Mouse (Mus musculus) lung, postnatal 0 days (tissue): ENCODE results near the gene Clec12b. TPM values are rescaled to one million over a fixed set of nuclear protein-coding genes. Genes with fewer than 3 reads are reported as not detected.

Experiments used
- ATAC-seq: fragments of 200-750 bp; cut with Nextera tagmentation; 2 replicates; pipeline ENCODE4 v1.8.0; 2017; ENCODE audit warnings: moderate library complexity
- DNase-seq: peaks from one replicate; pipeline ENCODE4 v3.0.0-alpha.2; 2016; ENCODE audit warnings: low spot score
- H3K27ac ChIP-seq: fragments of 300-500 bp; sonication (generic); 2 replicates; pipeline ENCODE4 v1.5.1; 2014; ENCODE audit warnings: antibody characterized with exemption, mild to moderate bottlenecking, low read length, mixed read lengths
- H3K27me3 ChIP-seq: fragments of 300-500 bp; sonication (generic); replicated peaks from 2 replicates; pipeline ENCODE4 v1.6.1; 2014; ENCODE audit warnings: low read length, mixed read lengths; ENCODE audit not compliant: insufficient read depth
- H3K36me3 ChIP-seq: fragments of 300-500 bp; sonication (generic); 2 replicates; pipeline ENCODE4 v1.6.1; 2014; ENCODE audit warnings: low read length, mixed read lengths; ENCODE audit not compliant: insufficient read depth
- H3K4me1 ChIP-seq: fragments of 300-500 bp; sonication (generic); 2 replicates; pipeline ENCODE4 v1.6.1; 2014; ENCODE audit warnings: antibody characterized with exemption, low read depth, low read length, mixed read lengths; ENCODE audit not compliant: insufficient read depth
- H3K4me2 ChIP-seq: fragments of 300-500 bp; sonication (generic); replicated peaks from 2 replicates; pipeline ENCODE4 v1.6.1; 2014; ENCODE audit warnings: low read depth, mild to moderate bottlenecking, low read length, moderate library complexity, mixed read lengths
- H3K4me3 ChIP-seq: fragments of 300-500 bp; sonication (generic); 2 replicates; pipeline ENCODE4 v1.5.1; 2014; ENCODE audit warnings: low read depth, low read length
- H3K9ac ChIP-seq: fragments of 300-500 bp; sonication (generic); replicated peaks from 2 replicates; pipeline ENCODE4 v1.6.1; 2014; ENCODE audit warnings: low read depth, mild to moderate bottlenecking
- H3K9me3 ChIP-seq: fragments of 300-500 bp; sonication (generic); 2 replicates; pipeline ENCODE4 v1.6.1; 2016; ENCODE audit warnings: low read length, mixed read lengths
- CTCF ChIP-seq: IDR thresholded peaks from 2 replicates; pipeline ENCODE4 v1.5.1; 2016; ENCODE audit warnings: antibody characterized with exemption, mild to moderate bottlenecking
- EP300 ChIP-seq: IDR thresholded peaks from 2 replicates; pipeline ENCODE4 v1.6.1; 2016; ENCODE audit warnings: antibody characterized with exemption, mild to moderate bottlenecking, control low read depth
- WGBS: fragments of 180-500 bp; shearing (Covaris S2); extraction: QIAGEN DNeasy Blood & Tissue Kit; methylation state at CpG from one replicate; pipeline ENCODE4 v1.1.7; 2014; 5-methylcytosine and 5-hydroxymethylcytosine counted together
- polyA plus RNA-seq: library from polyadenylated mRNA; unstranded; fragments of >200 nt; fragmentation: Nextera tagmentation; extraction: Ambion mirVana; gene quantifications from 2 replicates; pipeline ENCODE4 v1.2.1, GENCODE M21; 2015

Gene Clec12b
- polyA plus RNA-seq, 1 experiment from 2014 or later, result 1.2 TPM

DNA sequence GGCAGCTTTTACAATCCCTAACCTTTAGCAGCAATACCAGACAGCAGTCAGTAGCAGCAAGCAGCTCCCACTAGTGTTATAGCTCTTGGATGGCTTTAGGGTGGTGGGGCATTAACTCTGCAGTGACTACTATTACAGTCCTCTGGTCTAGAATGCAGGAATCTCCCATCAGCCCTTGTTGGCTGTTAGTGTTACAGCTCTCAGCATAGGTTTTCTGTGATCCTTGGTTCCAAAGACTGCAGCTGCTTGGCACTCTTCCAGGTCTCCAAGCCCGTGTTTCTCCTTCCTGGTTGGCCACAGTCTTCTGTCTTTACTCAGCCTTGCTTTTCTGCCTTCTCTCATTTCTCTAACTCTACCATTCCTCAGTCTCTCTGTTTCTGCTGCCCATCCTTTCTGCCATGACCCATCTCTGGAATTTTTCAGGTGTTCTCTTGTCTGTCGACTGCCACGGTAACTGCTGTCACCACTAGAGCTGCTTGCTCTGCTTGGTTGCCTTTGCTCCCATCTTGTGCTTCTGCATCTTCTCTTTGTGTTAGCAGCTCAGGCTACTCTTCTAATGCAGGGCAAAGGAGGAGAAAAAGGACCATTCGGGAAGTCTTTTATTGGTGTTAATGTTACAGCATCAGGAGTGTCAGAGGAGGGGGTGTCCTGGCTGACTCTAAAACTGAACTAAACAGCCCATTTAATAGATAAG is 37.5 kb upstream of the Clec12b start:
- ATAC-seq (no peak), DNase-seq (no peak)
- H3K27ac ChIP-seq, result no peak overlapping the region
- H3K9me3 ChIP-seq, result no peaks in the 10 kb centered on the region
- no peak overlapping the region for H3K9ac ChIP-seq
- 50% methylated on average over 4 of the region's 4 CpGs for WGBS
- H3K4me2 ChIP-seq, result no peak overlapping the region
- no peak overlapping the region for H3K4me3 ChIP-seq
- no peaks in the 10 kb centered on the region; the same call in 1 of the 2 replicates for H3K4me1 ChIP-seq
- no peak for TF ChIP-seq EP300
- no peak for TF ChIP-seq CTCF
- H3K27me3 ChIP-seq, result no peaks in the 10 kb centered on the region
- no peaks in the 10 kb centered on the region for H3K36me3 ChIP-seq

GRCm38 (mm10) chr6:129422311-129422710 is 36.6 kb upstream of the Clec12b start:
- TF ChIP-seq CTCF (no peak), EP300 (no peak)
- Histone ChIP-seq H3K4me1 (no peaks in the 10 kb centered on the region; the same call in 1 of the 2 replicates), H3K36me3 (no peaks in the 10 kb centered on the region), H3K9me3 (no peaks in the 10 kb centered on the region), H3K27me3 (no peaks in the 10 kb centered on the region), H3K4me2 (no peak overlapping the region), H3K9ac (no peak overlapping the region), H3K27ac (no peak overlapping the region), H3K4me3 (no peak overlapping the region)
- no peak for ATAC-seq
- no peak for DNase-seq
- WGBS, result 34% methylated on average over 3 of the region's 3 CpGs

- ATAC-seq (no peak), DNase-seq (no peak)
- H3K27ac ChIP-seq, result no peak overlapping the region
- no peak overlapping the region for H3K4me2 ChIP-seq
- no peaks in the 10 kb centered on the region for H3K9me3 ChIP-seq
- TF ChIP-seq EP300 (no peak), CTCF (no peak)
- no peaks in the 10 kb centered on the region for H3K36me3 ChIP-seq
- no peaks in the 10 kb centered on the region for H3K27me3 ChIP-seq
- 52% methylated on average over 1 of the region's 1 CpGs for WGBS
- no peak overlapping the region for H3K4me3 ChIP-seq
- H3K4me1 ChIP-seq, result no peaks in the 10 kb centered on the region
- no peak overlapping the region for H3K9ac ChIP-seq
Observed at GRCm38 (mm10) chr6:129414177-129414576, 28.5 kb upstream of the Clec12b start.

GRCm38 (mm10) chr6:129408562-129408961 is 22.9 kb upstream of the Clec12b start, which contains the start of gene Clec9a:
Clec9a (plus strand) TSS chr6:129408862.
- H3K27me3 ChIP-seq, result no peaks in the 10 kb centered on the region
- H3K4me3 ChIP-seq, result no peak within 1 kb of the TSS
- TF ChIP-seq CTCF (no peak), EP300 (no peak)
- no peak within 1 kb of the TSS for H3K4me2 ChIP-seq
- DNase-seq, result no peak
- H3K9me3 ChIP-seq, result no peaks in the 10 kb centered on the region
- no peaks in the 10 kb centered on the region for H3K36me3 ChIP-seq
- no peak within 1 kb of the TSS for H3K27ac ChIP-seq
- no peak for ATAC-seq
- H3K4me1 ChIP-seq, result peaks cover 4% of the 10 kb centered on the region; the same call in 1 of the 2 replicates
- H3K9ac ChIP-seq, result no peak within 1 kb of the TSS
- 84% methylated on average over 2 of the region's 2 CpGs for WGBS

DNA sequence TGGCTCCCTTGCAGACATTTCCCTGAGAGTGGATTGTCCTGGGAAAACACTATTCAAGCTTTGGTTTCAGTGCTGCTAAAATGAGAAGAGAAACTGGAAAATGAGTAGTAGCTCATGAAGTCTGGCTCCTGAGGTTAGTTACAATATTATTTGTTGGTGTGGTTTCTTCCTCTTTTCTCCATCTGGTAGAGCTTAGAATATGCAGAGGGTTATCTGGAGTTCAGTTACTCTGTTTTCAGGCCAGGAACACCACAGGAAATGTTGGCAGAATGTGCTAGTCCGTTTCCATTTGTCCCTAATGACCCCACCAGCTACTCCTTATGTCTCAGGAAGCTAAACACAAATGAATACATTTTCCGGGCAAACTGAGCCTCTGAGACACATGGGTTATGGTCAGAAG is 21.6 kb upstream of the Clec12b start:
- WGBS, result 23% methylated on average over 2 of the region's 2 CpGs
- ATAC-seq (peak; percentile 38; the same call in 1 of the 2 replicates), DNase-seq (peak; percentile 55)
- Histone ChIP-seq H3K27ac (no peak overlapping the region), H3K9me3 (no peaks in the 10 kb centered on the region), H3K27me3 (no peaks in the 10 kb centered on the region), H3K4me2 (no peak overlapping the region), H3K9ac (no peak overlapping the region), H3K4me1 (peaks cover 4% of the 10 kb centered on the region; the same call in 1 of the 2 replicates), H3K36me3 (no peaks in the 10 kb centered on the region), H3K4me3 (no peak overlapping the region)
- no peak for TF ChIP-seq EP300
- no peak for TF ChIP-seq CTCF

GRCm38 (mm10) chr6:129405999-129406398 is 20.3 kb upstream of the Clec12b start:
- Histone ChIP-seq H3K4me2 (no peak overlapping the region), H3K36me3 (no peaks in the 10 kb centered on the region), H3K27me3 (no peaks in the 10 kb centered on the region), H3K4me1 (peaks cover 4% of the 10 kb centered on the region; the same call in 1 of the 2 replicates), H3K9ac (no peak overlapping the region), H3K27ac (no peak overlapping the region), H3K9me3 (no peaks in the 10 kb centered on the region), H3K4me3 (no peak overlapping the region)
- no peak for ATAC-seq
- no peak for TF ChIP-seq CTCF
- no peak for TF ChIP-seq EP300
- DNase-seq, result no peak
